Mouse (Mus musculus): ENCODE results near the gene Thsd4. TPM values are rescaled to one million over a fixed set of nuclear protein-coding genes. Genes with fewer than 3 reads are reported as not detected.

Thsd4 gene
- polyA plus RNA-seq, 1 experiment, result 1.7 TPM

GRCm38 (mm10) chr9:60308182-60308581, 213.7 kb downstream of the Thsd4 start:
- Histone ChIP-seq H3K36me3 (ENCODE audit: control insufficient read depth, insufficient read depth) (no peaks in the 10 kb centered on the region), H3K27me3 (ENCODE audit: control insufficient read depth, insufficient read depth, insufficient read length) (no peaks in the 10 kb centered on the region), H3K79me2 (ENCODE audit: control insufficient read depth, insufficient read depth) (no peaks in the 10 kb centered on the region), H3ac (ENCODE audit: control insufficient read depth, insufficient read length) (no peak overlapping the region), H3K4me3 (no peak overlapping the region), H3K4me2 (ENCODE audit: low read depth) (peak overlapping the region; percentile 39)
- peak in 1 of 3 experiments; percentile 10 for TF ChIP-seq MYOG (IDR thresholded peaks at IDR 0.05; ENCODE audit: control insufficient read depth in 1 of 3, insufficient read depth in 1 of 3, insufficient read length in 2 of 3, low read depth in 2 of 3)
- peak in 2 of 3 experiments; percentile 16 to 36 for TF ChIP-seq MYOD1 (IDR thresholded peaks at IDR 0.05; ENCODE audit: control insufficient read depth in 1 of 3, insufficient read length in 2 of 3, low read depth in 2 of 3)
- TF ChIP-seq TCF12 (IDR thresholded peaks at IDR 0.05; ENCODE audit: insufficient read depth, poor library complexity, severe bottlenecking), result peak; percentile 23
- TF ChIP-seq MAX (IDR thresholded peaks at IDR 0.05; ENCODE audit: low read depth), result no peak

GRCm38 (mm10) chr9:60307469-60307868, 214.4 kb downstream of the Thsd4 start:
- no peak overlapping the region for H3ac ChIP-seq (ENCODE audit: control insufficient read depth, insufficient read length)
- TF ChIP-seq CEBPB (IDR thresholded peaks at IDR 0.05; ENCODE audit: insufficient read depth, poor library complexity, severe bottlenecking) (no peak), MYOG (IDR thresholded peaks at IDR 0.05; ENCODE audit: control insufficient read depth in 1 of 3, insufficient read depth in 1 of 3, insufficient read length in 2 of 3, low read depth in 2 of 3) (no peak), MYOD1 (IDR thresholded peaks at IDR 0.05; ENCODE audit: control insufficient read depth in 1 of 3, insufficient read length in 2 of 3, low read depth in 2 of 3) (no peak), POLR2AphosphoS2 (IDR thresholded peaks at IDR 0.05; ENCODE audit: insufficient read length, low read depth) (no peak), TCF3 (IDR thresholded peaks at IDR 0.05; ENCODE audit: insufficient read length, low read depth) (no peak), REST (IDR thresholded peaks at IDR 0.05; ENCODE audit: insufficient read depth, insufficient read length) (no peak), SRF (IDR thresholded peaks at IDR 0.05; ENCODE audit: control insufficient read depth, insufficient read length, low read depth) (no peak), POLR2A (IDR thresholded peaks at IDR 0.05; ENCODE audit: insufficient read length, low read depth) (no peak)
- no peak overlapping the region for H3K4me2 ChIP-seq (ENCODE audit: low read depth)
- no peaks in the 10 kb centered on the region for H3K36me3 ChIP-seq (ENCODE audit: control insufficient read depth, insufficient read depth)
- H3K27me3 ChIP-seq (ENCODE audit: control insufficient read depth, insufficient read depth, insufficient read length), result no peaks in the 10 kb centered on the region
- no peak overlapping the region for H3K4me3 ChIP-seq
- no peaks in the 10 kb centered on the region for H3K79me2 ChIP-seq (ENCODE audit: control insufficient read depth, insufficient read depth)

GRCm38 (mm10) chr9:60306241-60306640, 215.6 kb downstream of the Thsd4 start:
- TF ChIP-seq MYOG (IDR thresholded peaks at IDR 0.05; ENCODE audit: control insufficient read depth in 1 of 3, insufficient read depth in 1 of 3, insufficient read length in 2 of 3, low read depth in 2 of 3) (no peak), SRF (IDR thresholded peaks at IDR 0.05; ENCODE audit: control insufficient read depth, insufficient read length, low read depth) (no peak), MAX (IDR thresholded peaks at IDR 0.05; ENCODE audit: low read depth) (no peak), E2F4 (IDR thresholded peaks at IDR 0.05; ENCODE audit: insufficient read depth) (no peak), REST (IDR thresholded peaks at IDR 0.05; ENCODE audit: insufficient read depth, insufficient read length) (no peak), TCF3 (IDR thresholded peaks at IDR 0.05; ENCODE audit: insufficient read length, low read depth) (no peak), CEBPB (IDR thresholded peaks at IDR 0.05; ENCODE audit: insufficient read depth, poor library complexity, severe bottlenecking) (no peak), POLR2AphosphoS2 (IDR thresholded peaks at IDR 0.05; ENCODE audit: insufficient read length, low read depth) (no peak), USF1 (IDR thresholded peaks at IDR 0.05; ENCODE audit: low read depth) (no peak), MYOD1 (IDR thresholded peaks at IDR 0.05; ENCODE audit: control insufficient read depth in 1 of 3, insufficient read length in 2 of 3, low read depth in 2 of 3) (no peak), TCF12 (IDR thresholded peaks at IDR 0.05; ENCODE audit: insufficient read depth, poor library complexity, severe bottlenecking) (no peak), POLR2A (IDR thresholded peaks at IDR 0.05; ENCODE audit: insufficient read length, low read depth) (no peak)
- no peak overlapping the region for H3ac ChIP-seq (ENCODE audit: control insufficient read depth, insufficient read length)
- no peaks in the 10 kb centered on the region for H3K27me3 ChIP-seq (ENCODE audit: control insufficient read depth, insufficient read depth, insufficient read length)
- H3K4me3 ChIP-seq, result no peak overlapping the region
- no peaks in the 10 kb centered on the region for H3K36me3 ChIP-seq (ENCODE audit: control insufficient read depth, insufficient read depth)
- H3K4me2 ChIP-seq (ENCODE audit: low read depth), result no peak overlapping the region
- no peaks in the 10 kb centered on the region for H3K79me2 ChIP-seq (ENCODE audit: control insufficient read depth, insufficient read depth)

GRCm38 (mm10) chr9:60305204-60305840, 216.5 kb downstream of the Thsd4 start:
- no peak overlapping the region for H3K4me3 ChIP-seq
- no peak overlapping the region for H3K4me2 ChIP-seq (ENCODE audit: low read depth)
- H3K36me3 ChIP-seq (ENCODE audit: control insufficient read depth, insufficient read depth), result no peaks in the 10 kb centered on the region
- H3ac ChIP-seq (ENCODE audit: control insufficient read depth, insufficient read length), result no peak overlapping the region
- no peaks in the 10 kb centered on the region for H3K27me3 ChIP-seq (ENCODE audit: control insufficient read depth, insufficient read depth, insufficient read length)
- TF ChIP-seq MYOD1 (IDR thresholded peaks at IDR 0.05; ENCODE audit: control insufficient read depth in 1 of 3, insufficient read length in 2 of 3, low read depth in 2 of 3) (no peak), REST (IDR thresholded peaks at IDR 0.05; ENCODE audit: insufficient read depth, insufficient read length) (no peak), CEBPB (IDR thresholded peaks at IDR 0.05; ENCODE audit: insufficient read depth, poor library complexity, severe bottlenecking) (no peak), E2F4 (IDR thresholded peaks at IDR 0.05; ENCODE audit: insufficient read depth) (no peak), SRF (IDR thresholded peaks at IDR 0.05; ENCODE audit: control insufficient read depth, insufficient read length, low read depth) (no peak), TCF3 (IDR thresholded peaks at IDR 0.05; ENCODE audit: insufficient read length, low read depth) (no peak), TCF12 (IDR thresholded peaks at IDR 0.05; ENCODE audit: insufficient read depth, poor library complexity, severe bottlenecking) (no peak), POLR2A (IDR thresholded peaks at IDR 0.05; ENCODE audit: insufficient read length, low read depth) (no peak), MYOG (IDR thresholded peaks at IDR 0.05; ENCODE audit: control insufficient read depth in 1 of 3, insufficient read depth in 1 of 3, insufficient read length in 2 of 3, low read depth in 2 of 3) (no peak), POLR2AphosphoS2 (IDR thresholded peaks at IDR 0.05; ENCODE audit: insufficient read length, low read depth) (no peak), USF1 (IDR thresholded peaks at IDR 0.05; ENCODE audit: low read depth) (no peak), MAX (IDR thresholded peaks at IDR 0.05; ENCODE audit: low read depth) (no peak)
- H3K79me2 ChIP-seq (ENCODE audit: control insufficient read depth, insufficient read depth), result no peaks in the 10 kb centered on the region

- H3K36me3 ChIP-seq (ENCODE audit: control insufficient read depth, insufficient read depth), result no peaks in the 10 kb centered on the region
- no peak overlapping the region for H3K4me3 ChIP-seq
- TF ChIP-seq POLR2AphosphoS2 (IDR thresholded peaks at IDR 0.05; ENCODE audit: insufficient read length, low read depth) (no peak), TCF12 (IDR thresholded peaks at IDR 0.05; ENCODE audit: insufficient read depth, poor library complexity, severe bottlenecking) (no peak), TCF3 (IDR thresholded peaks at IDR 0.05; ENCODE audit: insufficient read length, low read depth) (no peak), CEBPB (IDR thresholded peaks at IDR 0.05; ENCODE audit: insufficient read depth, poor library complexity, severe bottlenecking) (no peak), POLR2A (IDR thresholded peaks at IDR 0.05; ENCODE audit: insufficient read length, low read depth) (no peak), MYOG (IDR thresholded peaks at IDR 0.05; ENCODE audit: control insufficient read depth in 1 of 3, insufficient read depth in 1 of 3, insufficient read length in 2 of 3, low read depth in 2 of 3) (no peak), MYOD1 (IDR thresholded peaks at IDR 0.05; ENCODE audit: control insufficient read depth in 1 of 3, insufficient read length in 2 of 3, low read depth in 2 of 3) (no peak), REST (IDR thresholded peaks at IDR 0.05; ENCODE audit: insufficient read depth, insufficient read length) (no peak), USF1 (IDR thresholded peaks at IDR 0.05; ENCODE audit: low read depth) (no peak), E2F4 (IDR thresholded peaks at IDR 0.05; ENCODE audit: insufficient read depth) (no peak), SRF (IDR thresholded peaks at IDR 0.05; ENCODE audit: control insufficient read depth, insufficient read length, low read depth) (no peak), MAX (IDR thresholded peaks at IDR 0.05; ENCODE audit: low read depth) (no peak)
- H3K79me2 ChIP-seq (ENCODE audit: control insufficient read depth, insufficient read depth), result no peaks in the 10 kb centered on the region
- no peaks in the 10 kb centered on the region for H3K27me3 ChIP-seq (ENCODE audit: control insufficient read depth, insufficient read depth, insufficient read length)
- H3ac ChIP-seq (ENCODE audit: control insufficient read depth, insufficient read length), result no peak overlapping the region
- H3K4me2 ChIP-seq (ENCODE audit: low read depth), result no peak overlapping the region
These were observed 225.6 kb downstream of the Thsd4 start for GRCm38 (mm10) chr9:60296276-60296675.

Measured in myocyte (in vitro differentiated cells).